Mouse (Mus musculus): ENCODE measurements around the gene Taco1.

The Taco1 gene

DNA sequence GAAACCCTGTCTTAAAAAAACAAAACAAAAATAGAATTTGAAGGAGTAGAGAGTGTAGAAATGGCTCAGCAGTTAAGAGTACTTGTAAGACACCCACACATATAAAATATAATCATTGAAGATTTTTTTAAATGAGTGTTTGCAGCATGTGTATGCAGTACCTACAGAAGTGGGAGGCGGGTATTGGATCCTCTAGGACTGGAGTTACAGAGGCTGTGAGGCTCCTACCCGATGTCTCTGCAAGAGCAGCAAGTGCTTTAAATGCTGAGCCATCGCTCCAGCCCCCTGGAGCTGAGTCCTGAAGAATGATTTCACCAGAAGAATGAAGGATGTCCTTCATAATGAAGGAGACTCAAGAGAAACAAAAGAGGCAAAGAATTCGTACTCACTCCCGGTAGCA, 2.1 kb upstream of the Taco1 start:
- no peak for DNase-seq (ENCODE audit: low spot score)

DNA sequence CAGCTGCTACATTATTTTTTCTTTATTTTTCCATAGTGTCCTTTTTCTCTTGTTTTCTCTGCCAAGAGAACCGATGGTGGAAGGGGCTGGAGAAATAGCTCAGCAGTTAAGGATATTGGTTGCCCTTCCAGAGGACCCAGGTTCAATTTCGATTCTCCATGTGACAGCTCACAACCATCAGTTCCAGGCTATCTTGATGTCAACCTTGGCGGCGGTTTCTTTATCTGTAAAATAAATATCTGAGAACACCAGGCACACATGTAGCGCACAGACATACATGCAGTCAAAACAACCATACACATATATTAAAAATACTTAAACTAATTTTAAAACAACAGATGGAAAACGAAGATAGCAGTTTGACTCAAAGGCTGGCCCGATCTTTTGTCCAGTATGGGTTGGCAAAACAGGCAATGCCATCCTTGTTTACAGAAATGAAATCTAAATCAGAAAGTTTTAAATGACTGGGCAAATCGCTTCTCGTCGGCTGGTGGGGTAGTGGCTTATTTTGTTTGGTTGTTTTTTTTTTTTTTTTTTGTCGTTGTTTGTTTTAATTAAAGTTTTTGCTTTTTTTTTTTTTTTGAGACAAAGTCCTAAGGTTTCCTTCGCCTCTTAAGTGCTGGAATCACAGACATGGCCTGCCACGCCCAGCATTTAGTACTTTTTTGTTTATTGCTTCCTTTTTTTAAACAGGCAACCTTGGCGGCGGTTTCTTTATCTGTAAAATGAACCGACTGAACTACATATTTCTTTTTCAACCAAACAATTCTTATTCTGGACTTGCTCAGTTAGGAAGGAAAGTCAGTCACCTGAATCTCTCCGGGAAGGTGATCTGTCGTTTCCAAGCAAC, 563 bp upstream of the Taco1 start:
- no peak for DNase-seq (ENCODE audit: low spot score)

DNA sequence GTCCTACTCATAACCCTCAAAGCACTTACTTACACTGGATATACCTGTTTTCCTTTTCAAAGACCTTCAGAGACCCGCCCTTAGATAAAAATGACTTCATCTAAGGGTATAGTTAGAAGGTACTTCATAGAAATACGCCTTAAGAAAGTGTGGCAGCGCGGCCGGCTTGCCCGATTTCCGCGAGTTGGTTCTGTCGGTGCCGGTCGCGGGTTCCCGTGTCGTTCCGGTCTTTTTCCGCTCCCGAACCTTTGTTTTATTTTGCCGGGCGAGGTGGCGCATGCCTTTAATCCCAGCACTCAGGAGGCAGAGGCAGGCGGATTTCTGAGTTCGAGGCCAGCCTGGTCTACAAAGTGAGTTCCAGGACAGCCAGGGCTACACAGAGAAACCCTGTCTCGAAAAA, 755 bp downstream of the Taco1 start:
- peak; percentile 85 for DNase-seq (ENCODE audit: low spot score)

- no peak for DNase-seq (ENCODE audit: low spot score)
Measured at GRCm38 (mm10) chr11:106073774-106074173, 7.9 kb downstream of the Taco1 start.

- DNase-seq (ENCODE audit: low spot score): peak; percentile 86
Measured at GRCm38 (mm10) chr11:106076321-106076720, 10.5 kb downstream of the Taco1 start.

GRCm38 (mm10) chr11:106083708-106084701, 18.1 kb downstream of the Taco1 start, which contains the start of gene Map3k3:
TSS of gene Map3k3 (plus strand) at chr11:106084613.
- peak; percentile 99 for DNase-seq (ENCODE audit: low spot score)

GRCm38 (mm10) chr11:106084911-106085561, 19.2 kb downstream of the Taco1 start:
- DNase-seq (ENCODE audit: low spot score): peak; percentile 81

DNA sequence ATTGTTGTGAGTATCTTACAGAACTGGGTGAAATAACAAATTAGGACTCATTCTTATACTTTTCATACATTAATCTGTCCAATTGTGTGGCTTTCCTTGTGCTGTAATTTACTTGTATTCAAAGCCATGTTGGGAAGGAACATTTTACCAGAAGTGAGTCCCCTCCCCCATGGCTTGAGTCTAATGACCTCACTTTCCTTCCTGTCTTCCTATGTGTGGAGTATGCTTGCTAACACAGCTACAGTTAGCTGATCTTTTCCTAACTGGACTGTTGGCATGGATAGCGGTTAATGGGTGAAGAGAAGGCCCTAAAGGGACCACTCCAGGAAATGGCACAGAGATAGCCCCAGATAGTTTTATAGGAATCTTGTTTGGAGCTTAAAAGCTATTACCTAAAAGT, 32.4 kb downstream of the Taco1 start:
- peak; percentile 23 for DNase-seq (ENCODE audit: low spot score)

GRCm38 (mm10) chr11:106102866-106103265, 37.0 kb downstream of the Taco1 start:
- DNase-seq (ENCODE audit: low spot score): no peak

DNA sequence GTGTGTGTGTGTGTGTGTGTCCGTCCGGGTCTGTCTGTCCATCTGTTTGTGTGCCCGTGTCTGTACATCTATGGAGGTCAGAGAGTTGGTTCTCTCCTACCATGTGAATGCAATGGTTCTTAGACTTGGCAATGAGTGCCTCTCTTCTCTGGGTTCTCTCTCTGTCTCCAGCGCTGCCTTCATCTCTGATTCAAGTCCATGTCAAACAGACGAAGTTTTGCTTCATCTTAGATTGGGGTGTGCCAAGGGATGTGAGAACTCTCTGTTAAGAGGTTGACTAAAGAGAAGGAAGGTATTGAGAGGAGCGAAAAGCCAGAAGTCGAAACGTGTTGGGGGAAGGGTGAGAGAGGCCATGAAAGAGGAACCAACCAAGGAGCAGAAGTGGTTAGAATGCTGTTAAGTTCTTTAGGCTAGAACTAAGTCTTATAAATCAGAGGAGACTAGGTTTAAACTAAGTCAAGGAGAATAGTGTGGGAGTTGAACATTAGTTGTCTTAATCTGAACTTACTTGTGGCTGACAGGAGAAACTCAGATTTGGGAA, 40.3 kb downstream of the Taco1 start:
- DNase-seq (ENCODE audit: low spot score): no peak

DNA sequence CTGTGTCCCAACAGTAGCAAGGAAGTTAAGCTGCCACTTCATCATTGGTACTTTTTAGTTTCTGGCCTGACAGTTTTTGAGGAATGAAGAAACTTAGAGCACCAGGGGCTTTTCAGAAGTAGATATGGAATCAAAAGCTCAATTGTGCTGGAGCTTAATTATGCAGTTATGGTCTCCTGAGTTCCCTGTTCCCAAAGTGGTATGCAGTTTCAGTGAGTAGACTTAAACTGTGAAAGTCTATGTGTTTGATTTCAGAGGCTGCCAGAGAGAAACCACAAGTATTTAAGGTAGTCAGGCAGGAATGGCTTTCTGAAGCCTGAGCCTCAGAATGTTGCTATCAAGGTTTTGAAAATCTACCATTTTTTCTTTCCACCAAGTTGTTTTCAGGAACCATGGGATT, 45.8 kb downstream of the Taco1 start:
- no peak for DNase-seq (ENCODE audit: low spot score)

- DNase-seq (ENCODE audit: low spot score): no peak
Measured at GRCm38 (mm10) chr11:106122221-106122620, 56.4 kb downstream of the Taco1 start.

GRCm38 (mm10) chr11:106122736-106123135, 56.9 kb downstream of the Taco1 start:
- no peak for DNase-seq (ENCODE audit: low spot score)
